ENCODE assay signal across 22 mouse cellular contexts in genomic region chr15:54117967-54118538, GRCm38 (mm10).
"Had no signal": no experiment of that assay in that cellular context is flagged by ENCODE, and none has a peak within 500 bp of the region (broad histone marks: within the 10 kb centered on the region; RNA-seq: fewer than 3 reads in every experiment).

No protein-coding gene starts in this region.

- H3K4me1 ChIP-seq: heart, embryonic 10.5 days; heart, embryonic 13.5 days; heart, embryonic 15.5 days; hindbrain, embryonic 13.5 days; hindbrain, embryonic 15.5 days; limb, embryonic 13.5 days; limb, embryonic 15.5 days; liver, embryonic 12.5 days had no signal

- H3K4me2 ChIP-seq: heart, embryonic 13.5 days; heart, embryonic 15.5 days; hindbrain, embryonic 13.5 days; hindbrain, embryonic 15.5 days; limb, embryonic 13.5 days; limb, embryonic 15.5 days; liver, embryonic 12.5 days had no signal

- H3K4me3 ChIP-seq: heart, embryonic 10.5 days; heart, embryonic 13.5 days; heart, embryonic 15.5 days; hindbrain, embryonic 13.5 days; hindbrain, embryonic 15.5 days; limb, embryonic 13.5 days; limb, embryonic 15.5 days; liver, embryonic 12.5 days had no signal

- H3K9ac ChIP-seq: heart, embryonic 13.5 days; heart, embryonic 15.5 days; hindbrain, embryonic 13.5 days; hindbrain, embryonic 15.5 days; limb, embryonic 13.5 days; limb, embryonic 15.5 days; liver, embryonic 12.5 days; liver, embryonic 14.5 days had no signal

- H3K9me3 ChIP-seq: heart, embryonic 10.5 days; heart, embryonic 13.5 days; heart, embryonic 15.5 days; hindbrain, embryonic 13.5 days; hindbrain, embryonic 15.5 days; limb, embryonic 13.5 days; limb, embryonic 15.5 days; liver, embryonic 12.5 days had no signal

- H3K27me3 ChIP-seq: heart, embryonic 13.5 days; heart, embryonic 15.5 days; hindbrain, embryonic 13.5 days; hindbrain, embryonic 15.5 days; limb, embryonic 13.5 days; limb, embryonic 15.5 days; liver, embryonic 12.5 days had no signal

- H3K27ac ChIP-seq: heart, embryonic 10.5 days; heart, embryonic 13.5 days; heart, embryonic 15.5 days; hindbrain, embryonic 13.5 days; hindbrain, embryonic 15.5 days; hindbrain, postnatal 0 days; limb, embryonic 13.5 days; limb, embryonic 15.5 days; liver, embryonic 12.5 days; liver, embryonic 14.5 days had no signal

- ATAC-seq: hindbrain, postnatal 0 days; intestine, embryonic 16.5 days; liver, embryonic 12.5 days had no signal

- H3K36me3 ChIP-seq: heart, embryonic 10.5 days; heart, embryonic 13.5 days; heart, embryonic 15.5 days; hindbrain, embryonic 13.5 days; hindbrain, embryonic 15.5 days; limb, embryonic 13.5 days; limb, embryonic 15.5 days; liver, embryonic 12.5 days had no signal

- DNase-seq: gastrocnemius, postnatal 14 days; gastrocnemius, postnatal 36 days; heart, adult 18-20 months; heart, postnatal 14 days; heart, postnatal 36 days; kidney, adult 11 months; kidney, postnatal 14 days; kidney, postnatal 36 days; layer of hippocampus, adult 9-11 months; layer of hippocampus, postnatal 36 days; left cerebral cortex, postnatal 4 days had no signal
